Mouse (Mus musculus): ENCODE data around the gene Ndufa3. TPM values are rescaled to one million over a fixed set of nuclear protein-coding genes. Genes with fewer than 3 reads are reported as not detected.

Ndufa3 gene
- total RNA-seq, 2 experiments from 2014 or later = 731 to 849 TPM

- no peak for DNase-seq
- intact Hi-C loops (cut with DNase I; ENCODE audit: low total_unique reads) = no loop called here
These were observed 9.8 kb upstream of the Ndufa3 start for GRCm38 (mm10) chr7:3607391-3607790.

- intact Hi-C loops (cut with DNase I; ENCODE audit: low total_unique reads) = no loop called here
These were observed 8.5 kb upstream of the Ndufa3 start for GRCm38 (mm10) chr7:3608668-3609067.

GRCm38 (mm10) chr7:3609082-3609481 is 8.1 kb upstream of the Ndufa3 start:
- no peak for DNase-seq
- intact Hi-C loops (cut with DNase I; ENCODE audit: low total_unique reads) = no loop called here

More at GRCm38 (mm10) chr7:3608668-3609067, 8.5 kb upstream of the Ndufa3 start:
- no peak for DNase-seq

- intact Hi-C loops (cut with DNase I; ENCODE audit: low total_unique reads) = no loop called here
- DNase-seq = no peak
These were observed 6.7 kb upstream of the Ndufa3 start for GRCm38 (mm10) chr7:3610437-3610836.

GRCm38 (mm10) chr7:3611006-3611405 is 6.2 kb upstream of the Ndufa3 start:
- no peak for DNase-seq
- intact Hi-C loops (cut with DNase I; ENCODE audit: low total_unique reads) = no loop called here

- intact Hi-C loops (cut with DNase I; ENCODE audit: low total_unique reads) = no loop called here
These were observed 3.2 kb upstream of the Ndufa3 start for GRCm38 (mm10) chr7:3614021-3614420.

GRCm38 (mm10) chr7:3616057-3616388 is 1.1 kb upstream of the Ndufa3 start, which contains the start of gene Oscar:
Gene Oscar (minus strand): TSS chr7:3616157.
- intact Hi-C loops (cut with DNase I; ENCODE audit: low total_unique reads) = no loop called here
- DNase-seq = no peak

More at GRCm38 (mm10) chr7:3614021-3614420, 3.2 kb upstream of the Ndufa3 start:
- DNase-seq = no peak

GRCm38 (mm10) chr7:3616389-3617241 is 558 bp upstream of the Ndufa3 start:
- no peak for DNase-seq
- intact Hi-C loops (cut with DNase I; ENCODE audit: low total_unique reads) = no loop called here

GRCm38 (mm10) chr7:3629030-3629429 is 11.9 kb downstream of the Ndufa3 start:
- no peak for DNase-seq
- intact Hi-C loops (cut with DNase I; ENCODE audit: low total_unique reads) = loop anchor here (10.0 kb wide), 1 partner anchor 1446 kb away; no protein-coding TSS in a partner anchor

GRCm38 (mm10) chr7:3629543-3630477 is 12.6 kb downstream of the Ndufa3 start, which contains the start of the genes Tfpt and Prpf31:
Gene Tfpt (minus strand): TSS chr7:3629929.
Gene Prpf31 (plus strand): TSS chr7:3629985.
- peak; percentile 89 for DNase-seq
- intact Hi-C loops (cut with DNase I; ENCODE audit: low total_unique reads) = loop anchor here (10.0 kb wide), 1 partner anchor 1445 kb away; no protein-coding TSS in a partner anchor

GRCm38 (mm10) chr7:3630478-3630815 is 13.3 kb downstream of the Ndufa3 start:
- intact Hi-C loops (cut with DNase I; ENCODE audit: low total_unique reads) = no loop called here
- DNase-seq = no peak

- intact Hi-C loops (cut with DNase I; ENCODE audit: low total_unique reads) = no loop called here
- no peak for DNase-seq
These were observed 26.2 kb downstream of the Ndufa3 start for GRCm38 (mm10) chr7:3643412-3643811.

GRCm38 (mm10) chr7:3643843-3644242 is 26.7 kb downstream of the Ndufa3 start:
- intact Hi-C loops (cut with DNase I; ENCODE audit: low total_unique reads) = no loop called here
- DNase-seq = no peak

- intact Hi-C loops (cut with DNase I; ENCODE audit: low total_unique reads) = no loop called here
- DNase-seq = peak; percentile 81
These were observed 27.1 kb downstream of the Ndufa3 start for GRCm38 (mm10) chr7:3644348-3644671.

- intact Hi-C loops (cut with DNase I; ENCODE audit: low total_unique reads) = no loop called here
- DNase-seq = peak; percentile 97
These were observed 27.7 kb downstream of the Ndufa3 start, which contains the start of gene Cnot3 for GRCm38 (mm10) chr7:3644672-3645487. Gene Cnot3 (plus strand): TSS chr7:3645268.

- no peak for DNase-seq
- intact Hi-C loops (cut with DNase I; ENCODE audit: low total_unique reads) = no loop called here
These were observed 28.4 kb downstream of the Ndufa3 start for GRCm38 (mm10) chr7:3645488-3646025.

- intact Hi-C loops (cut with DNase I; ENCODE audit: low total_unique reads) = no loop called here
These were observed 29.0 kb downstream of the Ndufa3 start for GRCm38 (mm10) chr7:3646188-3646587.

GRCm38 (mm10) chr7:3646641-3647040 is 29.5 kb downstream of the Ndufa3 start:
- no peak for DNase-seq
- intact Hi-C loops (cut with DNase I; ENCODE audit: low total_unique reads) = no loop called here

More at GRCm38 (mm10) chr7:3646188-3646587, 29.0 kb downstream of the Ndufa3 start:
- no peak for DNase-seq

- DNase-seq = no peak
- intact Hi-C loops (cut with DNase I; ENCODE audit: low total_unique reads) = no loop called here
These were observed 39.8 kb downstream of the Ndufa3 start for GRCm38 (mm10) chr7:3656966-3657365.
